Mouse (Mus musculus): ENCODE measurements at regions not wholly inside any gene's neighbourhood (a gene's known extent, or its start where the extent isn't known, plus 50 kb on each side); places are given as distances from the start of the nearest gene placed in this dataset.

DNA sequence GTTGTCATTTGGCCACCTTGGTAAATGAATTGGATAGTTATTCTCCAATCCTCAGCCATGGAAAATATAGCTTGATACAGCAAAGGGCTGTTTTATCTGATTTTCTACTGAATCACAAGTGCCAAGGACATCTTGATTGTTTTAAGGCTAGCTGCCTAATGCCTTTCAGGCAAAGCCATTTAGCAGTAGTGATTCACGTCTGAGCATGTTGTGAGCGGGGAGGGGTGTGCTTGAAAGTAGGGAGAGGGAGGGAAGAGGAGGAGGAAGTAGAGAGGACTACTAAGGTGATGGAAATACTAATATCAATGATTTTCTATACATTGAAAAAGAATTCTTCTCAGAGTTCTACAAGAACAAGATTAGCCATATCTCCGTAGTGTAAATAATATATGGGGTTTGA lies 362.9 kb upstream of the 5930422O12Rik start:
- no peak for TF ChIP-seq CTCF (IDR thresholded peaks at IDR 0.05)
- no peak for TF ChIP-seq POLR2A (IDR thresholded peaks at IDR 0.05; ENCODE audit: insufficient read depth, low read depth, low read length)
- TF ChIP-seq EP300 (IDR thresholded peaks at IDR 0.05; ENCODE audit: insufficient read depth, low read depth, low read length), result no peak
